Mouse (Mus musculus): ENCODE measurements around the gene Mdm4.
"Not testable (repeated sequence)": the region's sequence is repeated elsewhere in the genome, so short reads cannot be mapped to it uniquely, and the experiment has no call there.

Gene Mdm4

GRCm38 (mm10) chr1:133050001-133050431, 19.7 kb upstream of the Mdm4 start:
- no peak for DNase-seq

GRCm38 (mm10) chr1:133048690-133049089, 18.3 kb upstream of the Mdm4 start:
- no peak for DNase-seq

GRCm38 (mm10) chr1:133047575-133047974, 17.2 kb upstream of the Mdm4 start:
- DNase-seq = no peak

GRCm38 (mm10) chr1:133046441-133046931, 16.1 kb upstream of the Mdm4 start:
- peak; percentile 33 for DNase-seq

GRCm38 (mm10) chr1:133045861-133046440, 15.6 kb upstream of the Mdm4 start:
- peak; percentile 67 for DNase-seq

GRCm38 (mm10) chr1:133045011-133045860, 14.9 kb upstream of the Mdm4 start, which contains the start of gene Pik3c2b:
Gene Pik3c2b, plus strand, starts transcription at chr1:133045667.
- no peak for DNase-seq

- DNase-seq = peak; percentile 48
Measured at GRCm38 (mm10) chr1:133039505-133039949, 9.2 kb upstream of the Mdm4 start.

- not testable (repeated sequence) for DNase-seq
Measured at GRCm38 (mm10) chr1:133034682-133035081, 4.3 kb upstream of the Mdm4 start.

- DNase-seq = peak; percentile 71
Measured at GRCm38 (mm10) chr1:133034091-133034460, 3.7 kb upstream of the Mdm4 start.

- DNase-seq = peak; percentile 75
Measured at GRCm38 (mm10) chr1:133033316-133034090, 3.1 kb upstream of the Mdm4 start.

GRCm38 (mm10) chr1:133032981-133033315, 2.6 kb upstream of the Mdm4 start:
- peak; percentile 36 for DNase-seq

GRCm38 (mm10) chr1:133029744-133030143, 617 bp downstream of the Mdm4 start:
- no peak for DNase-seq

- DNase-seq = peak; percentile 87
Measured at GRCm38 (mm10) chr1:133027980-133028379, 2.4 kb downstream of the Mdm4 start.

- DNase-seq = no peak
Measured at GRCm38 (mm10) chr1:133027126-133027525, 3.2 kb downstream of the Mdm4 start.

- DNase-seq = not testable (repeated sequence)
Measured at GRCm38 (mm10) chr1:133025796-133026190, 4.6 kb downstream of the Mdm4 start.

- peak; percentile 92 for DNase-seq
Measured at GRCm38 (mm10) chr1:133025051-133025795, 5.1 kb downstream of the Mdm4 start.

- no peak for DNase-seq
Measured at GRCm38 (mm10) chr1:133024426-133024825, 5.9 kb downstream of the Mdm4 start.

- DNase-seq = not testable (repeated sequence)
Measured at GRCm38 (mm10) chr1:133023723-133024122, 6.6 kb downstream of the Mdm4 start.

- DNase-seq = not testable (repeated sequence)
Measured at GRCm38 (mm10) chr1:133021971-133022370, 8.4 kb downstream of the Mdm4 start.

- DNase-seq = no peak
Measured at GRCm38 (mm10) chr1:133021391-133021790, 9.0 kb downstream of the Mdm4 start.

- DNase-seq = no peak
Measured at GRCm38 (mm10) chr1:133020137-133020894, 10.0 kb downstream of the Mdm4 start.

GRCm38 (mm10) chr1:133019312-133019711, 11.0 kb downstream of the Mdm4 start:
- no peak for DNase-seq

Measured in liver (tissue).